Mouse (Mus musculus) fibroblast of lung, adult 2 months (primary cell): Measurements from ENCODE around the gene Dab1.

ENCODE experiments used
- DNase-seq: peaks from one replicate; pipeline ENCODE4 v3.0.0-alpha.2; 2011; ENCODE audit warnings: low read depth

The Dab1 gene

DNA sequence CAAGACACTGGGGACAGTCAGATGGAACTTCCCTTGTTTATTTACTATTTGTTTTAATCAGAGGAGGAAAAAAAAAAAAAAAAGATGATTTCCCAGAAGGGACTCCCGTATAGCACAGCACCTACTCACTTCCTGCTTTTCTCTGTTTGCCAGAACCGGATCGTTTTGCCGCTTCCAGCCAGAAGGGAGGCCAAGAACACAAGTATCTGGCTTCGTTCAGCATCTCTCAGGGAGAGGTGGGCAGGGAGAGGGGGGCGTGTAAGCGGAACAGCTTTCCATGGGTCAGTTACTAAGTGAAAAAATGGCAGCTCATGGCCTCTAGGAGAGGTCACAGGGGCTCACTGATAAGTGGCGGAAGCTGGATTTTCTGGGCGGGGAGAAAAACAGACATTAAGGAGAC is 836.0 kb downstream of the Dab1 start:
- no peak for DNase-seq

GRCm38 (mm10) chr4:104455760-104456159 is 836.6 kb downstream of the Dab1 start:
- no peak for DNase-seq

GRCm38 (mm10) chr4:104456173-104456873 is 837.2 kb downstream of the Dab1 start:
- DNase-seq = no peak

DNA sequence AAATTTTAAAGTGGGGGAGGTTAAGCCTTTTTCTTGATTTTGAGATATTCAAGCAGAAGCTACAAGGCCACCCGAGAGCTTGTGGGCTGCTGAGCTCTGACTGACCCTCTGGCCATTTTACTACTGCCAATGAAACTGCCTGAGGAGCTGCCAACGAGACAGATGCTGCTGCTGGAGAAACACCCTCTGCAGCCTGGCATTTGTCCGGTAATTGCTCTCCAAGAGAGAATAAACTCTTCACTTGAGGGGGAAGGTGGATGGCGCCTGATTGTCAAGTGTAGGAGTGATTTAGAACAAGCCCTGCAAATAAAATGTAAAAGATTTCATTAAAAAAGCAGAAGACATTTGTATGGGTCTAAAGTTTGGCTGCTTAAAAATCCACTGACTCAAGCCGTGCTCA is 839.6 kb downstream of the Dab1 start:
- DNase-seq = no peak

- DNase-seq = no peak
These were observed 842.2 kb downstream of the Dab1 start for GRCm38 (mm10) chr4:104461106-104462011.

DNA sequence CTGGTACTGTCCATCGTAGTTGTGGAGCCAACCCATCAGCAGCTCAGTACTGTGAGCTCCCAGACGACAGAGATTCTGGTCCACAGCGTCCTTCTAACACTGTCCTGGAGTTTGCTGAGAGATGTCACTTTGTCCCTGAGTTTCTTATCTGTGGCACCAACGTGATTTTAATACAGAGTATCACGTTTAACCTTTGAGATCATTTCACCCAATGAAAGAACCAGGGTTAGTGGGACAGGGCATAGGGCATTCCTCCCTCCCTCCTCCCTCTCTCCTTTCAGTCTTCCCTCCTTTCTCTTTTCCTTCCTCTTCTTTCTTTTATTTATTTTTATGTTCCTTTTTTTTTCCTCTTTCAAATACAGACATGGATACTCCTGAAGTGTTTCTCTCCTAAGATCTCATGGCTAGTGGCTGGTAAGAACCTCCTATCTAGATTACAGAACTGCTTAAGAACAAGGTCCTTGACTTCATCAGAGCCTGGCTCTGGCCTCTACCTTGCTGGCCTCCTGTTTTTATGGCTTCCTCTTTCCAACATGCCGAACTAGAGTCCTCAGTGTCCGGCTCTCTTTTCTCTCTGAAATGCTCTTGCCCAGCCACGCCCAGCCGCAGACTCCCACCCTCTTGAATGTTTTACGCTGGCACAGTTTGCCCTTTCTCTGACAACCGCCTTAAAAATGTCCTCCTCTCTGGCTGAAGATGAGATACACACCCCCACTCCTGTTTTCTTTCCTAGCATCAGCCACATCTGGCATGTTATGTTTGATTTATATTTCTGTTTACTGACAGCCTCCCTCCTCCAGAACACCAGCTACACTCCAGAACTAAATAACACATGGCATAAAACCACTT is 844.0 kb downstream of the Dab1 start:
- DNase-seq = no peak

DNA sequence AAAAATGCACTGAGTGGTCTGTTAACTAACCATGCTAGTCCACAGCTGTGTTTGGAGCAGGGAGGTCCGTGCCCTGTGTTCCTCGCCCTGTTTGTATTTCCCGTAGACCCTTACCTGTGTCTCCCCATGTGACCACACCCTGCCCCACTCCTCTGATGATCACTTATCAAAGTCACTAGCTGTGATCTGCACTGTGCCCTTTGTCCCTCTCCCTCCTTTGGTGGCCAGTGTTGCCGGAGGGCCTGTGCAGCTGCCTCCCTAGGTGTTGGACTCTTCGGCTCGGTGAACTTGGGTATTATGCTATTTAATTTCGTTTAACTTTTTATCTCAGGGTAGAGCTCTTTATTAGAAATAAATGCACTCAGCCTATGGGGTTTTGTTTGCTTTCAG is 844.6 kb downstream of the Dab1 start:
- no peak for DNase-seq

- DNase-seq = no peak
These were observed 846.4 kb downstream of the Dab1 start for GRCm38 (mm10) chr4:104465594-104465993.

DNA sequence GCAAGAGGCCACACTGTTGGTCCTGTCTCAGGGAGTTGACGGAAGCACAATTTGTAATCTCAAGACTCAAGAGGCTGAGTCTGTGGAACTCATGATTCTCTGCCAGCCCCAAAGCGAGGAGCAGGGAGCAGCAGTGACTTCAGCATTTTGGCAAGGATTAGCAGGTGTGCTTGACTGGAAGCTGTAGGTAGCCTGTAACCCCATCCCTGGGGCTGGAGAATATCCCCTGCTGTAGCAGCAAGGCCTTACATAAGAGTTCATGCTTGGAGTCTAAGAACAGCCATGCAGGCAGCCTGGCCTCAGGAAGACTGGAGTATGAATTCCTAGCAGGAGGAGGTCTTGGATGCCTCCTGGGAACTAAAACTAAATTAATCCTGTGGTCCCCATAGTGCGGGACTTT is 849.5 kb downstream of the Dab1 start:
- no peak for DNase-seq

GRCm38 (mm10) chr4:104472915-104473314 is 853.8 kb downstream of the Dab1 start:
- DNase-seq = no peak

DNA sequence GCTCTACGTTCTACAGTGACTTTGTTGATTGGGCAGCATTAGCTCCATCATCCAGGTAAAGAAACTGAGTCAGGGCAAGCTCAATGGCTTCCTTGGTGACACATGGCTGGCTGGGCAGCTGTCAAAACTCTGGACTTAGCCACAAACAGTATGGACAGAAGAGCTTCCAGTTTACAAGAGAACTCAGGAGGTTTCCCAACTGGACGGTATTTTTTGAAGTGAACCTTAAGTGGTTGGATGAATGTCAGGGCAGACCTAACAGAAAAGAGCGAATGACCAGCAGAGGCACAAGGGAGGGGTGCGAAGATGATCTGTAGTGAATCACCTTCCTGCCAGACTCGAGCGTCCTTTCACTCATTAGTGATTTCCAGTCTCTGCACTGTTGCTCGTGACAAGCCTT is 857.7 kb downstream of the Dab1 start:
- DNase-seq = no peak

DNA sequence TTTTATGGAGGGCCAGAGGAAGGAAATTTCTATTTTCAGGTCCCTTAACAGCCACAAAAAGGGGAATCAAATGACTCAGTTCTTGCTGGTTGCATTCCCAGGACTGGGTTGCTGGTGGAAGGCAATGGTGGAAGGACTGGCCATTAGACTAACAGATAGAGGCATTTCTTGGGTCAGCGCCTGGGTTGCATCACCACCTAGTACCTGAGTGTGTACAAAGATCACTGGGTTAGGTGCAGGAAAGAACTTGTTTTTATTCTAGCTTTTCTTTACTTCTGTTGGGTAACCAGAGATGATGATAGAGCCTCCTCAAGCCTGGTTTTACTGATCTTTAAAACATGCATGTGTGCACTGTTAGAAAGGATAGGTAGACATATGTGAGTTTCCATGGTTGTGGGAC is 864.8 kb downstream of the Dab1 start:
- no peak for DNase-seq

DNA sequence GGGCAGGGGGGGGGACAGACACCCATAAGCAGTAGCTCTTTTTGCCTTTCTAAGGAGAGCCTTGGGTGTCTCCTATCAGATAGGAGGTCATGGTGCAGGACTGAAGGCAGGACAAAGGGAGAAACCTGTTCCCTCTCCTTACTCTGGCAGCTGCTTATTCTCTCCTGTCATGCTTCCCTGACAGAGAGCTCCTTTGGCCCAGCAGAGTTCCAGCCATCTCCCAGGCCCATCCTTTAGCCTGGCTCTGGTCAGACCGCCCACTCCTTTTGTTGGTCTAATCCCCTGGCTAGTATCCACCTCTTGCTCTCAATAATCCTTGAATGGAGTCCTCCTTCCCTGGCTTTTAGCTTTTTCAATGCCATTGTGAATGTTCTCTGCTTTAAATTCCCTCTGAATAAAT is 878.1 kb downstream of the Dab1 start:
- DNase-seq = no peak

- DNase-seq = no peak
These were observed 881.0 kb downstream of the Dab1 start for GRCm38 (mm10) chr4:104500112-104500511.

GRCm38 (mm10) chr4:104500646-104501045 is 881.5 kb downstream of the Dab1 start:
- DNase-seq = no peak

GRCm38 (mm10) chr4:104501245-104501644 is 882.1 kb downstream of the Dab1 start:
- DNase-seq = no peak

- no peak for DNase-seq
These were observed 885.8 kb downstream of the Dab1 start for GRCm38 (mm10) chr4:104504916-104505315.

GRCm38 (mm10) chr4:104509230-104509985 is 890.2 kb downstream of the Dab1 start:
- DNase-seq = no peak

- no peak for DNase-seq
These were observed 892.7 kb downstream of the Dab1 start for GRCm38 (mm10) chr4:104511855-104512254.

- no peak for DNase-seq
These were observed 893.4 kb downstream of the Dab1 start for GRCm38 (mm10) chr4:104512513-104512912.

DNA sequence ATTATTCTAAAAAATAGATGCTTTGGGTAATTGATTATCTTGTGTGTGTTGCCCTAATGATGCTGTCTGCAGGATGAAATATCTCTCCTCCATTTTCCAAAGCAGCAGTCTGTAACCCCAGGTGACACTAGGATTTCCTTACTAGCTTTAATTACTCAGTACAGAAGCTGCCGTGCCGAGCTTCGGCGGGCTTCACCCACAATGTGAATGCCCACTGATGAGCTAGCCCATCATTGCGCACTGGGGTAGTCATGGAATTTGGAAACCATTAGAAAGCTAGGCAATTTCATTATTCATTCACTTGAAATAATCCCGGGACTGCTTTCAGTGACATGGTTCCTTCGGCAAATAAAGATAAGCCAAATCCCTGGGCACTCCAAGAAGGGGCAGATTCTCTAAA is 894.5 kb downstream of the Dab1 start:
- DNase-seq = no peak

GRCm38 (mm10) chr4:104514568-104515000 is 895.4 kb downstream of the Dab1 start:
- no peak for DNase-seq
